Mouse (Mus musculus): ENCODE results near the gene Vmn2r111.
"Not testable (repeated sequence)": the region's sequence is repeated elsewhere in the genome, so short reads cannot be mapped to it uniquely, and the experiment has no call there.

The Vmn2r111 gene

GRCm38 (mm10) chr17:22573382-22573781, at the start of gene Vmn2r111:
Vmn2r111 (minus strand) TSS chr17:22573482.
- DNase-seq: not testable (repeated sequence)

- not testable (repeated sequence) for DNase-seq
These were observed 27.4 kb upstream of the Vmn2r111 start, which contains the start of gene Vmn2r112 for GRCm38 (mm10) chr17:22600651-22601050. Vmn2r112 (plus strand) TSS chr17:22600951.

- not testable (repeated sequence) for DNase-seq
These were observed 52.8 kb downstream of the Vmn2r111 start for GRCm38 (mm10) chr17:22520467-22520866.

- DNase-seq: not testable (repeated sequence)
These were observed 53.2 kb downstream of the Vmn2r111 start for GRCm38 (mm10) chr17:22520037-22520436.

- no peak for DNase-seq
These were observed 76.2 kb downstream of the Vmn2r111 start for GRCm38 (mm10) chr17:22497120-22497519.
